Mouse (Mus musculus) layer of hippocampus, adult 11-12 months (tissue): ENCODE measurements around the gene Mfrp.

Experiments used
- DNase-seq: peaks from one replicate; pipeline ENCODE4 v3.0.0; 2022; ENCODE audit warnings: low spot score

The Mfrp gene

DNA sequence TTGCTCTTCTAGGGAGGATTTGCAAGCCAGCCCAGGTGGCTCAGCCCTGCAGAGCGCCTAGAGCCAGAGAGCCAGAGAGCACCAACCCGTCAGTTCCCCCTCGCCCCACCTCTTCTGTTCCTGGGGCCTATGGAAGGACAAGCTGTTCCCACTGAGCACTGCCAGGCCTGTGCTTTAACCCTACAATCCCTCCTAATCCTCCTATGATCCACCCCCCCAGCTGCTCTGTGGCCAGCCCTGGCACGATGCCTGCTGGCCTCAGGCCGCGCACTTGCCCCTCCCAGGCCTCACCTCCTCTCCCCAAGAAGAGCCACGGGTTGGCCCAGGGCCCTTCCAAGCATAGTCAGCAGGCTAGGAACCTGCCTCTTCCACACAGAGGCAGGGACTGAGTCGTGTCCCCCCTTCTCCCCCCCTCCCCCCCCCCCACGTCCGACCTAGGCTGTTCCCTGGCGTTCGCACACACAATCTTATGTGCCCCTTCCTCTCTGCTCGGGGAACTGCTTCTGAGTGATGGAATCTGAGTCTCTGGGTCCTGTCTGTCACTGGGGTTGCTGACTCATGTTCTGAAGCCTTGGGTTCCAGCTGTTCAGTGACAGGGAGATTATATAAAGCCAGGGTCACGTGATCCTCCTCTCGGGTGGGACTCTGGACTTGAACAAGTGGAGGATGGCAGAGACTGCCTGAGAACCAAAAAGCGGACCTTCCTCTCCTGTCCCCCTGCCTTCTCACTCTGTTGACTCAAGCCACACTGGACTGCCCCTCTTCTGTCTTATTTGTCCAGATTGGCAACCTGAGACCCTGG lies 22.4 kb upstream of the Mfrp start:
- peak; percentile 68 for DNase-seq

DNA sequence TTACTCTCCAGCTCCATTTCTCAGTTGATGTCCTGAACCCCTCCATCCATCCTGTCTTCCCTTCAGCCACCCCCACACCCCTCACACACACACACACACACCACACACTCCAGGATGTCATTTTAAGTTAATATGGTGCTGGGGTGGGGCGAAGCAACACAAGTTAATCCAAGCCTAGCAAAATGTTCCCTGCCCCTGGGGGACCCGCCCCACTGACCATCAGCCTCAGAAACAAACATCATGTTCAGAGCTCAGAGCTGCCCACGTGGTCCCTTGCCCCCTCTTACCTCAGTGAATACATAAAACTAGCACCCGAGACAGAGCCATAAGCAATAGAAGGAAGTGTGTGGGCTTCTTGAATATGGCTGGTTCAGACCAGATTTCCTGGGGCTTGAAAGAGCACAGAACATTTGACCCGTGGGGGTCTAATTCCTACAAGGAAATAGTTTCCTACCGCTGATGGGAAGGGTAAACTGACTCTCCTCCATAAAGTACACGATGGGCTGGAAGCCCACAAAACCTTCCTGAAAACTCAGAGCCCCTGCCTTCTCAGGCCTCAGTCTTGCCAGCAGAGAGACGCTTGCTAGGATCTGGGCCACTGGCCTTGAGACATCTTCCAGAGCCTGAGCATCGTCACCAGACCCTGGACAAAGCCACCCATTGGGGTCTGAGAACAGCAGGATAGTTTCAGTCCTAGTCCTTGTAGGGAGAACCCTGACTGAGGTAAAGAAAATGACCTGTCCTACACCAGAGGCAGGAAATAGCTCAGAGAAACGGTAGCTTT lies 21.3 kb upstream of the Mfrp start:
- DNase-seq = peak; percentile 6

DNA sequence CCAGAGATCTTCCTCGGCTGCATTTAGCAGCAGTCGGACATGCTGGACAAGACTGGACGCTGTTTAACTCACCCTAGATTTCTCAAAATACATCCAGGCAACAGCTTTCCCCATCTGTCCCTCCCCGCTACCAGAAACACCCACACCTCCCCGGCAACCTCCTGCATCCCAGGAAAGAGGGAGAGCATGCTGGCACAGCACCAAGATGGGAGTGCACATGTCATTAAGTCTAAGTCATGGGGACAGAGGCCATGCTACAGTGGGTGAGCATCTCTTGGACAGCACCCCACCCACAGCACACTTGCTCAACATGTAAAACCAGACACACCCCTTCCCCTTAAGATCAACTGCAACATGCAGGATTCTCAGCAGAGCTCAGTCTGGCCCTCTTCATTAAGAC lies 20.6 kb upstream of the Mfrp start:
- peak; percentile 64 for DNase-seq

DNA sequence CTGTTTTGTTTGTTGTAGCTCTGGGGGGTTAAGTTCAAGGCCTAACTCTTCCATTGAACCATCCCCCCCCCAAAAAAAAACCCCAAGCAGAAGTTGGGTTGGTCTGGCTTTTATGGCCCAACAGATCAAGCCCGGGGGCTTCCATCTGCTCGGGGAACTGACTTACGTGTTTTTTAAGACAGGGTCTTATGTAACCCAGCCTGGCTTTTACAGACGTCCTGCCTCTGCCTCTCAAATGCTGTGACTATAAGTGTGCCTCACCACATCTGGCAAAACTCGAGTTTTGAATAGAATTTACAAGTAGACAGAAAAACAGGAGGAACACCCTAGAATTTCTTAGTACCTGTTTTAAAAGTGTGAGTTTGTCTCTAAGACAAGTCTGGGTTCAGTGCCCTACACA lies 19.9 kb upstream of the Mfrp start:
- DNase-seq = no peak

DNA sequence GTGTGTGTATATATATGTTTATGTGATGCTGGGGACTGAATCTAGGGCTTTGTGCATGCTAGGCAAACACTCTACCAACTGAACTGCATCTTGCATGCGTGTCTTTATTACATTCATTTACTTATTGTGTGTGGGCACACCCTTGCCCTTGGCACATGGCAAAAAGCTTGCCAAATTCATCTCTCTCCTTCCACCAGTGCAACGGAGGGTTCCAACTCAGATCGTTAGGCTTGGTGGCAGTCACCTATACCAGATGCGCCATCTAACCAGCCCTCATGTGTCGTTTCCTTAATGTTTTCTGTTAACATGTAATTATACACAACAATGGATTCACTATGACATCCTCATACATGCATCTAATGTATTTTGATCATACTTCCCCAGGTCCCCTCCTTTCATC lies 19.3 kb upstream of the Mfrp start:
- no peak for DNase-seq

DNA sequence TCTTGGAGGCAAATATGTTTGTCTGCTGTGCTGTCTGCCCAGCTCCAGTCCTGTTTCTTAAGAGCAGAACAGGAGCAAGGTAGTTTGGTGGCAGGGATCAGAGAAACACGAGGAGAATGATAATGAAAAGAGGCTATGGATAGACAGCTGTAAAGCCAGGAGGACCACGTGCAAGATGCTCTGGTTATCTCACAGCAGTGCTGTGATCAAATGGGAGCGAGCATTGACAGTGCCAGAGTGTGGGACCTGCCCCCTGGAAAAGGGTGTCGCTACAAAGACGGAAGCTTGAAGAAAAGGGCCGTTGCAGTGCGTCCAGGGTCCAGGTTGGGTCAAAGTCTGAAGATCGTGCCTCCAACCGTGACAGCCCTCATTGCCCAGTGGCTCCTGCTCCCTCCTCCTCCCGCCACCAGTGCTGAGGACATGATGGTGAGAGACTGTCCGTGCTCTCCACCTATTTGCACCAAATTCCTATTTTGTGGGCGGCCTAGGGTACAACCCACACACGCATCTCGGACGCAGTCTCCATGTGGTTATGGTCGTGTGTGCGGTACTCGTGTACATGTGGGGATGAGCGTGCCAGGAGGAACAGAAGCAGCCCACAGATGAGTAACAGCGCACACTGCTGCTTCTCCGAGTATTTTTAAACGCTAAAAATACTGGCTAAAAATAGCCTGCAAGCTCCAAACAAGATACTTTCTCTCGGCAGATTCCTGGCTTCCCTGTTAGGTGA lies 18.0 kb upstream of the Mfrp start:
- DNase-seq = peak; percentile 81

DNA sequence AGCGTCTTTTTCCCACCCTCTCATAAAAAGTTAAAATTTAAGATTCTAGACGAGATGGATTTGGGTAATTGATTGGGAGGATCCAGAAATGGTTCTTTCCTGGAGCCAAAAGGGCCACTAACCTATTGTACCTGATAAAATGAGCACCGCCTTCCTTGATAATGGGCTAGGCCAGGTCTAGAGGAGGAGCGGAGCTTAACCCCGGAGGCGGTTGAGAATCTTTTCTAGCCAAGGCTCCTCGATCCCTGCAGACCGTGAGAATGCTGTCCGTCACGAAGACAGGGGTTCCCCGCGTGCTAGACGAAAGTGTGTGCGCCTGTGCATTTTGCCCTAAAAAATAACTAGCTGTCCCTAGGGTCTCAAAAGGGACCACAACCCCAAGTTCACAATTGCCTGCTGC lies 17.3 kb upstream of the Mfrp start:
- DNase-seq = no peak

DNA sequence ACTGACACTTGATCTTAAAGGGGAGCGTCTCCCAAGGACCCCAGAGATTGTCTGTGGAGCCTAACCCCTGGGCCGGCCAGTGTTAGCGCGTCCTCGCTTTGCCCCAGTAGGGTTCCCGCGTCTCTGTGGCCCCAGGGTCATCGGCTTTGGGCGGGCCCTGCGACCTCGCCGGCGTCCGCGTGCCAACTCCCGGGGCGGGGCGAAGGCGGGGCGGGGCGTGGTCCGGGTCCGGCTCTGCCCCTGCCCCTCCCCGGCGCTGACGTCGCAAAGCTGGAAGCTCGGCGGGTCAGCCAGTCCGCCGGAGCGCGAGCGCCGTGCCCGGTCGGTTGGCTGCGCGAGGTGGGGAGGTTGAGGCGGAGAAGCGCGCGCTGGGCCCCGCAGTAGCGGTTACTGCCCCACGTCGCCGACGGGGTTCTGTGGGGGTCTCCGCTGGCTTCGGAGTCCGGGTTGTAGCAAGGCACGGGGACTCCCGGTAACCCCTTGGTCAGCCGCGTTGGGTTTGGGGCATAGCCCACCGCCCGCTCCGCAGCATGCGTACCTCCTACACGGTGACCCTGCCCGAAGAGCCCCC lies 16.8 kb upstream of the Mfrp start:
- DNase-seq = peak; percentile 92

DNA sequence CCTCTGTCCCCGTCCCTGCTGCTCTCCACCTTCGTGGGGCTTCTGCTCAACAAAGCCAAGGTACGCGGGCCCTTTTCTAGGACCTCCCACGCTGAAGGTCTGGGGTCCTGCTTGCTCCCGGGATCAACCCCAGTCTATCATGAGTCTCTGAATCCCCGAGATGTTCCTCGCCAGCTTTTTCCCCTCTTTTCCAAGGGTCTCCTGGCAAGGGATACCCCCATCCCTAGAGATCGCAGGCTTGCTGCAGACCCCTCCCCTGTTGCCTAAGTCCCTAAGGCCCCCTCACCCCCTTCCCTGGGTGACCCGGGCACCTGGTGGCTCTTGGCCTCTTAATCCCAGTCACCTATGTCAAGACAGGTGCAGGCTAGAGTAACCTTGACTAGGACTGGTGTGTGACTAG lies 16.3 kb upstream of the Mfrp start:
- no peak for DNase-seq

DNA sequence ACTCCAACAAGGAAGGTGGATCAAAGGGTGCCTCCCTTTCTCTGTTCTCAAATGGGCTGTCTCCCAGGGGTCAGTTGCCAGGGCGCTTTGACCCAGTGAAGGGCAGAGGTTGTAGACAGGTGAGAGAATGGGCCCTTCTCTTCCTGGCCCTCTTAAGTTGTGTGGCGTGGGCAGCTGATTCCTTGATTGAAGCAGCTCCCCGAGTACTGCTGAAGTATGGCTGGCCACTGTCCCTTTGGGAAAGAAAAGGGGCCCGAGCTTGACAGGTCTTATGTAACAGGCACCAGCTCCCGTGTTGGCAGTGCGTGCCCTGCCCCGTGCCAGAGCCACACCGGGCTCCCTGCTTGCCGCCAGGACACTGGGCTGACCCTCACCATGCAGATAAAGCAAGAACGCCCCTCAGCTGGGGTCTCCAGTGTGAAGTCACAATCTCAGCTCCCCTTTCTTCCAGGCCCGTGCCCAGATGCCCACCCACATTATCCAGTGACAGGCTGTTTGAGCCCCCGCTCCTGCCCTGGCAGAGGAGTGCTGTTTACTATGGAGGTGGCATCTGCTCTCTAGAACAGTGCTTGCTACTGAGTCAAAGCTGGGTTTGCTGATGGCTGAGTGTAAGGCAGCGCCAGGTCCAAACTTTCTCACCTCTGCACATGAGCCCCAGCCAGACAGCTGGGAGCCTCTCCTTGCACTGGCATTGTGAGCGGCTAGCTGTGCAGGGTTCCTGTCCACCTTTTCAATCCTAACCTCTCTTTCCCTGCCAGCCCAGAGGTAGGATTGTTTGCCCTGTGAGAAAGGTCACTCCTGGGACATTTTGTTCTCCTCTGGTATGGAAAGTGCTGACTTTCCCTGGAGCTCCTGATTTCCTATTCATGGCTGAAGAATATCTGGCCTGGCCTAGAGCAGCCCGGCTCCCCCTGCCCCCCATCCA lies 15.5 kb upstream of the Mfrp start:
- peak; percentile 79 for DNase-seq

DNA sequence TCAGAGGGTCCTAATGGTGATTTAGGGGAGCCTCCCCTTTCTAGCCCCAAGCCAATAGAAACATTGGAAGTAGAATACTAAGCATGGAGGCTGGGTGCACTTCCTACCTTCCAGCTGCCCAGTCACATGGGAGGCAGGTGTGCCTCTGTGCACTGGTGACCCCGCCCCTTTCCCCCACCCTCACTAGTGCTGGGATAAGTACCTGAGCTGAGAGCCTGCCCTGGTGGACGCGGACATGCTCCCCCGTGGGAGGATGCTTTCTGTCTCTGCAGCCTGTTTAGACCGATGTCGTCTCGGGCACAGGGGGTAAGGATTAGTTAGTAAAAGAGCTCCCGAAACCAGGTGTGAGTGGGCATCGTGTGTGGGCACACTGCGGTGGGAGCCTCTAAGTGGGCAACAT lies 14.6 kb upstream of the Mfrp start:
- DNase-seq = no peak

DNA sequence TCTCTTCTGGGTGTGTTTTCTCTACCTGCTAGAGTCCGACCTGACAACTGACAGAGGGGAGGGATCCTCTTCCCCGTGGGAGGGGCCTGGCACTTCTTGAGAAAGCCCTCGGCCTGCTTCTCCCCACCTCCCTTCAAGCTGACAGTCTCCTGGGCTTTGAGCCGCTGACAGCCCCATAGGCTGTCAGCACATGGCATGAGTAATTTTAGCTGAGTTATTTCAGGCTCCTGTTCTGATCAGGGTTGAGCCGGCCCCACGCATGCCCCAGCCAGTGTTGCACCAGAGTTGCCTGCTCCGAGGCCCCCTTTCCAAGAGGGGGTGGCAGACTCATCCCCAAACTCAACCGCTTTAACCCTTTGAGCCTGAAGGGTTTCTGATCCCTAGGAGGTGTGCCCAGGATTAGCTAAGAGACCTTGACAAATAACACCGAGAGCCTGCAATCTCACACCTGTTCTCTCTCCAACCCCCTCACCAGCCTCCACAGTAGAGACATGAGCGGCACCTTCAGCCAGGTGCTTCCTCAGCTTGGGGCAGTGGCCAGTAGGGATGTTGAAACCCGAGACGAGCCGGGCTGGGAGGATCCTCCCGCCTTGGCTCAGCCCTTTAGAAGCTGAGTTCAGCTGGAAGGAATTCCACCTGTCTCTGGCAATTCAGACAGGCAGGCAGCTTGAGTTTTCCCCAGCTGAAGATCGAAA lies 13.6 kb upstream of the Mfrp start:
- peak; percentile 75 for DNase-seq

DNA sequence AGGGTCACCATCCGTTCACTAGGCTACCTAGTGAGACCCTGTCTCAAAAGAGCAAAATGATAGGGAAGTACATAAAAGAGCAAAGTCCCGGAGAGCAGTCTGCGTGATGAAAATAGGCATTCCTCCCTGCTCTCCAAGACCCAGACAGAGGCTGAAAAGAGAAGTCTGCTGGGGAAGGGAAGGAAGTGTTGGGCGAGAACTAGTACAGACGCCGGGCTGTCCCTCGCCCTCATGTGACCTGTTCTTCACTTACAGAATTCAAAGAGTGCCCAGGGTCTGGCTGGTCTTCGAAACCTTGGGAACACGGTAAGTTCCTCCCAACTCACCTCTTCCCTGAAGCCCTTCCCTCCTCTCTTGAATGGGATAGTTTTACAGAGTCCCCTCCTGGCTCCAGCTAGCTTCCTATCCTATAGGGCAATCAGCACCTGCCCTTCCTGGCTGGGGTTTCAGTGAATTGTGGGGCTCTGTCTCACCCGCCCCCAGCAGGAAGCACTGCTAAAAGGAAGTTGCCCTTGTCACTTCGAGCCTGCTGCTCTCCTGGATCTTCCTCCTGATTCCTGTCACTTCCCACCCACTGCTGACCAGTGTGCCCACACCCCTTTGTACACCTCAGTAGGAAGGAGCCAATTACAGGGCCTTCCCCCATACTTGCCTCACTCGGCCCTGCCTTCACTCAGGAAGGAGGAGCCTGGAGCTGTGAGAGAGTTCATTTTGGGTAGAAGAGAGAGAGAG lies 12.5 kb upstream of the Mfrp start:
- peak; percentile 61 for DNase-seq

DNA sequence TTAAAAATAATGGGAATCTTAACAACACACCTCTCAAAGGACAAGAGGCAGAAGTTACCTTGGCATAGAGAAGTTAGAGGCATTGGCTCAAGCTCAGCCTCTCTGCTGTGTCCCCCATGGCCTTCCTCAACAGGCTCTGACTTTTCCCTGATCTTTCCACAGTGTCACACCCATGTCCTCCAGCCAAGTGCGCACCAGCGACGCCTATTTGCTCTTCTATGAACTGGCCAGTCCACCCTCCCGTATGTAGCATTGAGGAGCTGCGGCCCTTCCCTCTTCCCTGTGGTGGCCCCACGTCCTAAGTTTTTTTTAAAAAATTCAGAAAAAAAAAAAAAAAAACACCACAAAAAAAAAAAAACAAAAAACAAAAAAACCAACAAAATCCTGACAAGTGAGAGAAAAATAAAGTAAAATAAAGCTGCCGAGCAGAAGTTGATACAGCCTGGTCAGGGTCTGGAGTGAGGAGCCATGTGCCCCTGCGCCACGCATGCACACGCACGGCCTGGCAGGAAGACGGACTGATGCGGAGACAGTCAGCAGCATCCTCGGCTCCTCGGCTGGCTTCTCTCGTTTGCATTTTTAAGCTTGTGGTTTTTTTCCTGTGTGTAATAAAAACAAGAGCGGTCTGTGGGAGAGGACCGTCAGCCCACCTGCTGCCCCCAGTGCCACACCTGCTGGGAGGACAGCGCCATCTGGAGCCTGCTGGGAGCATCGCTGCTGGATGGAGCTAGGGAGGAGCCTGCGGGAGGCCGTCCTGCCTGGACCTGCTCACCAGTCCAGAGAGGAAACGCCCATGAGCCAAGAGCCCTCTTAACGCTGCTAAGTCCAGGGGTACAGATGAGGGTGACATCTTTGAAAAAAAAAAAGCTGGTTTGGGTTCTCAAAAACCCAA lies 7.7 kb upstream of the Mfrp start:
- DNase-seq = peak; percentile 86

DNA sequence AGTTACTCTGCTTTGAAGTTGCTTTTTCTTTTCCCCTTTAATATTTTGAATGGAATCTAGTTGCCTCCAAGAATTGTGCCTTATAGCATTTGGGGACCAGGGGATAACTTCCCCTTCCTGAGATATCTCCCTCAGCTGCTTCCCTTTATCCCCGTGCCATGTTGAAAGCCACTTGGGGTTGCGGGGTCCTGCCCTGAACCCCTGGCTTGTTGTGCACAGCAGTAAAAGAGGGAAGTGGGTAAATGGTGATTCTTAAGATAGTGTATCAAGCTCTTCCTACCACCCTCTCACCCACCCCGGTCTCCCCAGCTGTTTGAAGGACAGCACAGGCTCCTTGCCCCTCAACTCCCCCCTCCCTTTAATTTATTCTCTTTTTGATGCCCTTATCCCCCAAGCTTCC lies 6.8 kb upstream of the Mfrp start:
- DNase-seq = no peak

DNA sequence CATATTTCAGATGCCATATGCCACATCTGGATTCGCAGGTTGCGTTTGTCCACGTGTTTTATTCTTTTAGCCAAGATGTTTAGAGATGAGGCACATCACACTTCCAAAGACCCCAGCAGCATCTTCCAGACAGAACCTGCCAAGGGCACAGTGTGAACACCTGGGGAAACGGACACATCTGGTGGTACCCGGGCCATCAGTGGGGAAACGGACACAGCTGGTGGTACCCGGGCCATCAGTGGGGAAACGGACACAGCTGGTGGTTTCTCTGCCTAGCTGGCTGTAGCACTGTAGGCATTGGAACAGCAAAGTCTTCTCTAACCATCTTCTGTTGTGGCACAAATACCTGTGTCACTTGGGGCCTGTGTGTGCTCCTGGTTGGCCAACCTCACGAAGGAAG lies 5.7 kb upstream of the Mfrp start:
- no peak for DNase-seq

DNA sequence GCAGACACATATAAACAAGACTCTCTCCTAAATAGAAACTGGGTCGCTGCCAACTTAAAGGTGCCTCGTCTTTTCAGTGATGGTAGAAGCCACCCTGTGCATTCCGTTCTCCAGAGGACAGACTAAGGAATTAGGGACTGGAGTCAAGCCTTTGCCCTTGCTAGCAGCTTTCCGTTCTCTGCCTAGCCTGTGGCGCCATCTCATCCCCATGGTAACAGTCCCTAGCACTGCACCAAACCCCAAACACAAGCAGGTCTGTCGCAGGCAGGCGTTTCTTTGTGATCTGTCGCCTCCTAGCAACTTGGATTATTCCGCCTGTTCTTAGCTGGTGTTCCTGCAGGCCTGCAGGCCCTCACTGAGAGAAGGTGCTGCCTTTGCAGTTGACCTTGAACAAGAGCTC lies 5.0 kb upstream of the Mfrp start:
- DNase-seq = peak; percentile 60

DNA sequence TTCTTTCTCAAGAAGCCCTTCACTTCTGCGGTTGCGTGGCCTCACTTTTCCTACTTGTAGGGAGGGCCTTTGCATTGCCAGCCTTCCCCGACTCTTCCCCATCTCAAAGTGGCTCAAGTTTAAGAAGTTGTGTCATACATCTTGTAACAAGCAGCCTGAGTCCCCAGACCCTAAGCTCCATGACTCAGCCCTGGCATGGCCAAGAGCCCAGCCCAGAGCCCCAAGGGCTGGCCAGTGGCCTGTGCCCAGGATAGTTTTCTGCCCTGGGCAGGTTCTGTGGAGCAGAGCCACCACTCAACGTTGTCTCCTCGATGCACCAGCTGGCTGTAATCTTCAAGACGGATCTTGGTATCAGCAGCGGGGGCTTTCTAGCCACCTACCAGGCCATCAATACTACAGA lies 3.4 kb downstream of the Mfrp start:
- DNase-seq = no peak

DNA sequence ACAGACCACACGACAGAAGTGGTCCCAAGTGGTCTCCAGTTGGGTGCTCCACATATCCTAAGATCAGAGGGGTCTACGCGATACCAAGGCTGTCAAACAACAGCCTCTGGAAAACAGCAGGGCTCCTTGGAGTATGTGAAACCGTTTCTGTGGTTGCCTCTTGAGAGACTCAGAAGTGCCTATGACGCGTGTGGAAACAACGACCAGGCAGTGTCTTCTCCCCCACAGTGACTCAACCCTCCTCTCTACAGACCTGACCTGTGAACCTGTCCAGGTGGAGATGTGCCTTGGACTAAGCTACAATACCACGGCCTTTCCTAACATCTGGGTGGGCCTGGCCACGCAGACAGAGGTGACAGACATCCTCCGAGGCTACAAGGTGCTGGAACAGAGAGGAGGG lies 4.3 kb downstream of the Mfrp start:
- DNase-seq = no peak
